Mouse (Mus musculus): ENCODE results near the gene Kif21a.

DNA sequence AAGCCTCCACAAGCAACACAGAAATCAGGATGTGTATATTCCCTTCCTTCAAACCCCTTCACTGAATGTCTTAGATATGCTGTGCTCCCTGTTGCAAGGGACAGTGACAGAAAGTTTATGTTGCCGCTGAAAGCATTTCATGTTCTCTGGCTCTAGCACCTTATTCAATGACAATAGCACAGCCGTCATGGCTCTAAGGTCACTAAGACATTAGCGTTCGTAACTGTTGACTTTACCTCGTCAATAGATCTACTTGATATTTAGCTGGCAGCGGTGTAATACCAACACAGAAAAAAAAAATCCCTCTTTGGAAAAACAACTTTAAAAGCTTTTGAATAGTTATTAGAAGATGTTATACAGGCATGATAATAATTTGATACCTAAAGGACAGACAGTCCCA lies 16.2 kb downstream of the Kif21a start:
- TF ChIP-seq CTCF (IDR thresholded peaks at IDR 0.05; ENCODE audit: control insufficient read depth, insufficient read depth, insufficient replicate concordance, low read depth, low read length): no peak
- no peak for TF ChIP-seq POLR2A (IDR thresholded peaks at IDR 0.05; ENCODE audit: control insufficient read depth, low read depth, low read length)
